ENCODE assay signal across 28 mouse cellular contexts in genomic region chr3:86996111-86996510, GRCm38 (mm10). TPM values are rescaled to one million over a fixed set of nuclear protein-coding genes. Genes with fewer than 3 reads are reported as not detected.
"Had no signal": no experiment of that assay in that cellular context is flagged by ENCODE, and none has a peak within 500 bp of the region (broad histone marks: within the 10 kb centered on the region; RNA-seq: fewer than 3 reads in every experiment).

No protein-coding gene starts in this region.

- H3K27me3 ChIP-seq: embryonic facial prominence, embryonic 12.5 days; embryonic facial prominence, embryonic 13.5 days; embryonic facial prominence, embryonic 15.5 days; forebrain, embryonic 12.5 days; forebrain, embryonic 15.5 days had no signal

- H3K36me3 ChIP-seq: embryonic facial prominence, embryonic 10.5 days; embryonic facial prominence, embryonic 12.5 days; embryonic facial prominence, embryonic 13.5 days; embryonic facial prominence, embryonic 15.5 days; forebrain, embryonic 10.5 days; forebrain, embryonic 12.5 days; forebrain, embryonic 15.5 days had no signal

- H3K4me3 ChIP-seq: embryonic facial prominence, embryonic 10.5 days; embryonic facial prominence, embryonic 12.5 days; embryonic facial prominence, embryonic 13.5 days; embryonic facial prominence, embryonic 15.5 days; erythroblast, embryonic 14.5 days; forebrain, embryonic 10.5 days; forebrain, embryonic 12.5 days; forebrain, embryonic 13.5 days; forebrain, embryonic 15.5 days; gastrocnemius, adult 2 months; heart, adult 2 months had no signal

- H3K9ac ChIP-seq: embryonic facial prominence, embryonic 12.5 days; embryonic facial prominence, embryonic 13.5 days; embryonic facial prominence, embryonic 15.5 days; forebrain, embryonic 12.5 days; forebrain, embryonic 13.5 days; forebrain, embryonic 15.5 days; forebrain, postnatal 0 days had no signal

- DNase-seq: cerebellum, adult 2 months; cerebellum, adult 8-10 months; cerebellum, adult 9-10 months; cerebellum, adult 9-11 months; cerebellum, postnatal 10 days; cerebellum, postnatal 14 days; cerebellum, postnatal 25 days; cerebellum, postnatal 36 days; embryo, embryonic 11 days; forebrain, postnatal 0 days; gastrocnemius, adult 2 months; gastrocnemius, postnatal 10 days; gastrocnemius, postnatal 14 days; gastrocnemius, postnatal 25 days; gastrocnemius, postnatal 36 days; heart, adult 18-20 months; heart, adult 2 months had no signal

- H3K4me2 ChIP-seq: embryonic facial prominence, embryonic 12.5 days; embryonic facial prominence, embryonic 13.5 days; embryonic facial prominence, embryonic 15.5 days; forebrain, embryonic 12.5 days; forebrain, embryonic 13.5 days; forebrain, embryonic 15.5 days had no signal

- H3K9me3 ChIP-seq: embryonic facial prominence, embryonic 10.5 days; embryonic facial prominence, embryonic 12.5 days; embryonic facial prominence, embryonic 13.5 days; embryonic facial prominence, embryonic 15.5 days; forebrain, embryonic 10.5 days; forebrain, embryonic 12.5 days; forebrain, embryonic 13.5 days; forebrain, embryonic 15.5 days had no signal

- ATAC-seq: forebrain, embryonic 13.5 days; forebrain, embryonic 14.5 days; forebrain, embryonic 15.5 days; forebrain, embryonic 16.5 days; forebrain, postnatal 0 days had no signal

- H3K27ac ChIP-seq: embryonic facial prominence, embryonic 10.5 days; embryonic facial prominence, embryonic 12.5 days; embryonic facial prominence, embryonic 13.5 days; embryonic facial prominence, embryonic 15.5 days; forebrain, embryonic 10.5 days; forebrain, embryonic 12.5 days; forebrain, embryonic 13.5 days; forebrain, embryonic 15.5 days; gastrocnemius, adult 2 months; heart, adult 2 months had no signal

RNA-seq across cellular contexts. Expression of gene Cd1d1, which starts 3.1 kb away (rescaled TPM):
- polyA plus RNA-seq: erythroblast, embryonic 14.5 days had no signal
